In genomic region chr2:158716066-158716465, GRCm38 (mm10) we compare ENCODE assay signal across 12 mouse cellular contexts. TPM values are rescaled to one million over a fixed set of nuclear protein-coding genes. Genes with fewer than 3 reads are reported as not detected.
DNase-seq lines count a peak whose midpoint lies in the region; ATAC-seq and TF ChIP-seq lines count a peak whose summit lies in the region.
"Had no signal": no experiment of that assay in that cellular context is flagged by ENCODE, and none has a peak within 500 bp of the region (broad histone marks: within the 10 kb centered on the region; RNA-seq: fewer than 3 reads in every experiment).

No protein-coding gene starts in this region.

- H3K4me1 ChIP-seq in heart, embryonic 10.5 days = peaks cover 35% of the 10 kb centered on the region
- peaks cover 9% of the 10 kb centered on the region; the same call in 1 of the 2 replicates for H3K4me1 ChIP-seq in midbrain, embryonic 11.5 days (ENCODE audit: control insufficient read depth, insufficient read depth, low read length)
- no peaks in the 10 kb centered on the region for H3K4me1 ChIP-seq in midbrain, postnatal 0 days (ENCODE audit: insufficient read depth, low read length)
- peaks cover 28% of the 10 kb centered on the region for H3K4me1 ChIP-seq in hindbrain, embryonic 13.5 days (replicated peaks)

- no peaks in the 10 kb centered on the region for H3K9me3 ChIP-seq in heart, embryonic 10.5 days
- H3K9me3 ChIP-seq in midbrain, embryonic 11.5 days (ENCODE audit: control insufficient read depth, low read length) = no peaks in the 10 kb centered on the region
- H3K9me3 ChIP-seq in midbrain, postnatal 0 days (ENCODE audit: low read length) = no peaks in the 10 kb centered on the region
- H3K9me3 ChIP-seq in hindbrain, embryonic 13.5 days = no peaks in the 10 kb centered on the region
- H3K9me3 ChIP-seq: heart, embryonic 13.5 days; limb, embryonic 13.5 days had no signal

- H3K4me2 ChIP-seq in midbrain, embryonic 11.5 days = no peak overlapping the region
- no peak overlapping the region for H3K4me2 ChIP-seq in midbrain, postnatal 0 days (ENCODE audit: low read depth, low read length, poor library complexity, severe bottlenecking)
- no peak overlapping the region for H3K4me2 ChIP-seq in hindbrain, embryonic 13.5 days
- H3K4me2 ChIP-seq: heart, embryonic 13.5 days; limb, embryonic 13.5 days had no signal

- TF ChIP-seq CTCF in midbrain, postnatal 0 days (IDR thresholded peaks at IDR 0.05) = no peak

- H3K9ac ChIP-seq in midbrain, embryonic 11.5 days (ENCODE audit: low read length) = no peak overlapping the region
- H3K9ac ChIP-seq in midbrain, postnatal 0 days (replicated peaks; ENCODE audit: low read length, poor library complexity, severe bottlenecking) = no peak overlapping the region
- H3K9ac ChIP-seq in hindbrain, embryonic 13.5 days = no peak overlapping the region
- H3K9ac ChIP-seq: heart, embryonic 13.5 days; limb, embryonic 13.5 days had no signal

- no peak overlapping the region for H3K4me3 ChIP-seq in heart, embryonic 10.5 days
- H3K4me3 ChIP-seq in midbrain, embryonic 11.5 days (ENCODE audit: low read depth, low read length) = no peak overlapping the region
- H3K4me3 ChIP-seq in midbrain, postnatal 0 days (ENCODE audit: low read depth, low read length) = no peak overlapping the region
- H3K4me3 ChIP-seq in hindbrain, embryonic 13.5 days = no peak overlapping the region
- H3K4me3 ChIP-seq: heart, embryonic 13.5 days; limb, embryonic 13.5 days had no signal

- peaks cover 17% of the 10 kb centered on the region; the same call in 1 of the 2 replicates for H3K27me3 ChIP-seq in heart, embryonic 10.5 days (ENCODE audit: insufficient read depth, poor library complexity, severe bottlenecking)
- H3K27me3 ChIP-seq in midbrain, embryonic 11.5 days (ENCODE audit: control insufficient read depth, insufficient read depth, low read length) = no peaks in the 10 kb centered on the region
- no peaks in the 10 kb centered on the region for H3K27me3 ChIP-seq in midbrain, postnatal 0 days (ENCODE audit: insufficient read depth, low read length)
- H3K27me3 ChIP-seq in hindbrain, embryonic 13.5 days = no peaks in the 10 kb centered on the region
- H3K27me3 ChIP-seq: heart, embryonic 13.5 days; limb, embryonic 13.5 days had no signal

- DNase-seq in heart, embryonic 10.5 days (ENCODE audit: low spot score) = no peak
- no peak for DNase-seq in heart, adult 9 months (ENCODE audit: low spot score in 2 of 2)
- DNase-seq in midbrain, embryonic 11.5 days (ENCODE audit: low spot score, missing footprints) = peak; percentile 75
- DNase-seq in midbrain, postnatal 0 days (ENCODE audit: low spot score) = no peak
- peak; percentile 71 for DNase-seq in thymus, postnatal 14 days
- DNase-seq in ovary, postnatal 14 days (ENCODE audit: low spot score) = no peak
- DNase-seq in adrenal gland, adult 8-10 months = no peak
- DNase-seq: cerebellum, postnatal 36 days had no signal

- H3K27ac ChIP-seq in heart, embryonic 10.5 days = 0 out of 2 replicates have a peak overlapping the region, but pooled peaks have one; percentile 6
- no peak overlapping the region for H3K27ac ChIP-seq in midbrain, embryonic 11.5 days (ENCODE audit: low read depth, low read length)
- no peak overlapping the region for H3K27ac ChIP-seq in midbrain, postnatal 0 days (ENCODE audit: low read depth, low read length)
- peak overlapping the region; percentile 44 for H3K27ac ChIP-seq in hindbrain, embryonic 13.5 days
- H3K27ac ChIP-seq: heart, embryonic 13.5 days; limb, embryonic 13.5 days had no signal

- WGBS in heart, embryonic 10.5 days = 6% methylated on average over 5 of the region's 5 CpGs
- 25% methylated on average over 5 of the region's 5 CpGs for WGBS in midbrain, embryonic 11.5 days
- 27% methylated on average over 5 of the region's 5 CpGs for WGBS in midbrain, postnatal 0 days
- WGBS in hindbrain, embryonic 13.5 days = 23% methylated on average over 5 of the region's 5 CpGs

- no peaks in the 10 kb centered on the region for H3K36me3 ChIP-seq in heart, embryonic 10.5 days
- H3K36me3 ChIP-seq in midbrain, embryonic 11.5 days (ENCODE audit: control insufficient read depth, insufficient read depth, low read length) = no peaks in the 10 kb centered on the region
- 0 out of 2 replicates have a peak, but pooled peaks cover 2% of the 10 kb centered on the region for H3K36me3 ChIP-seq in midbrain, postnatal 0 days (ENCODE audit: insufficient read depth, low read length)
- no peaks in the 10 kb centered on the region for H3K36me3 ChIP-seq in hindbrain, embryonic 13.5 days
- H3K36me3 ChIP-seq: heart, embryonic 13.5 days; limb, embryonic 13.5 days had no signal

- ATAC-seq in midbrain, embryonic 11.5 days (ENCODE audit: low FRiP score) = peak; percentile 57; the same call in 1 of the 2 replicates
- ATAC-seq in midbrain, postnatal 0 days (ENCODE audit: low FRiP score) = no peak
- no peak for ATAC-seq in hindbrain, embryonic 13.5 days (ENCODE audit: low FRiP score)
- ATAC-seq: inflammation-experienced regulatory T-cells, adult 6 months had no signal

RNA-seq across cellular contexts. Expression of gene Ppp1r16b, which starts 50.9 kb away (rescaled TPM):
- polyA plus RNA-seq in heart, embryonic 10.5 days (2016; fragmentation: Nextera tagmentation; extraction: Ambion mirVana) = 4.1 and 4.7 TPM in 2 replicates
- polyA plus RNA-seq in midbrain, embryonic 11.5 days (2014; fragmentation: Nextera tagmentation; extraction: Ambion mirVana) = 3.2 and 3.3 TPM in 2 replicates
- 30.8 and 32.2 TPM in 2 replicates for total RNA-seq in midbrain, postnatal 0 days (2014; rRNA removed)
- 31.0 and 31.6 TPM in 2 replicates for polyA plus RNA-seq in midbrain, postnatal 0 days (2015; fragmentation: Nextera tagmentation; extraction: Ambion mirVana)
- 8.0 and 8.5 TPM in 2 replicates for polyA plus RNA-seq in hindbrain, embryonic 13.5 days (2015; fragmentation: Nextera tagmentation; extraction: Ambion mirVana)
- total RNA-seq in adrenal gland, adult 8-10 months (2022) = 10 to 100 TPM in 3 of 4 experiments, 1 to 10 TPM in 1; 9.9 to 13.8 (median 11.1) TPM

RNA-seq across cellular contexts. Expression of gene Fam83d, which starts 51.8 kb away (rescaled TPM):
- 56.7 and 61.7 TPM in 2 replicates for polyA plus RNA-seq in heart, embryonic 10.5 days (2016; fragmentation: Nextera tagmentation; extraction: Ambion mirVana)
- polyA plus RNA-seq in midbrain, embryonic 11.5 days (2014; fragmentation: Nextera tagmentation; extraction: Ambion mirVana) = 48.5 and 48.8 TPM in 2 replicates
- 6.4 and 6.6 TPM in 2 replicates for total RNA-seq in midbrain, postnatal 0 days (2014; rRNA removed)
- polyA plus RNA-seq in midbrain, postnatal 0 days (2015; fragmentation: Nextera tagmentation; extraction: Ambion mirVana) = 3.8 TPM in 2 replicates
- polyA plus RNA-seq in hindbrain, embryonic 13.5 days (2015; fragmentation: Nextera tagmentation; extraction: Ambion mirVana) = 9.7 and 11.0 TPM in 2 replicates
- under 1 TPM; 0.49 to 0.80 (median 0.65) TPM for total RNA-seq in adrenal gland, adult 8-10 months (2022)

Comparison
In these comparisons a context has a peak if more than half of its experiments do, and no peak if none do; other contexts are left out.
1. DNase-seq: peak in midbrain, embryonic 11.5 days (single experiment) and thymus, postnatal 14 days (single experiment); none in heart, embryonic 10.5 days (single experiment), heart, adult 9 months (0 of 2), midbrain, postnatal 0 days (single experiment), ovary, postnatal 14 days (single experiment) and adrenal gland, adult 8-10 months (single experiment).
2. H3K27ac ChIP-seq: peak in heart, embryonic 10.5 days (single experiment) and hindbrain, embryonic 13.5 days (single experiment); none in midbrain, embryonic 11.5 days (single experiment) and midbrain, postnatal 0 days (single experiment).